Mouse (Mus musculus) midbrain, embryonic 11.5 days (tissue): Measurements from ENCODE around the gene Fgfrl1. TPM values are rescaled to one million over a fixed set of nuclear protein-coding genes. Genes with fewer than 3 reads are reported as not detected.

Source experiments
- ATAC-seq: fragments of 200-750 bp; cut with Nextera tagmentation; 2 replicates; pipeline ENCODE4 v1.8.0; 2017; ENCODE audit warnings: moderate TSS enrichment, moderate library complexity; ENCODE audit not compliant: low FRiP score
- DNase-seq: peaks from one replicate; pipeline ENCODE4 v3.0.0; 2015; ENCODE audit warnings: low spot score; ENCODE audit errors: missing footprints
- H3K27ac ChIP-seq: fragments of 300-500 bp; sonication (generic); 2 replicates; pipeline ENCODE4 v1.5.1; 2014; ENCODE audit warnings: low read depth, low read length
- H3K27me3 ChIP-seq: fragments of 300-500 bp; sonication (generic); 2 replicates; pipeline ENCODE4 v1.6.1; 2014; ENCODE audit warnings: mild to moderate bottlenecking, low read length, moderate library complexity, mixed read lengths; ENCODE audit not compliant: control insufficient read depth, insufficient read depth
- H3K36me3 ChIP-seq: fragments of 300-500 bp; sonication (generic); 2 replicates; pipeline ENCODE4 v1.6.1; 2014; ENCODE audit warnings: mild to moderate bottlenecking, low read length, moderate library complexity, mixed read lengths; ENCODE audit not compliant: control insufficient read depth, insufficient read depth
- H3K4me1 ChIP-seq: fragments of 300-500 bp; sonication (generic); 2 replicates; pipeline ENCODE4 v1.6.1; 2014; ENCODE audit warnings: low read length; ENCODE audit not compliant: control insufficient read depth, insufficient read depth
- H3K4me2 ChIP-seq: fragments of 300-500 bp; sonication (generic); 2 replicates; pipeline ENCODE4 v1.6.1; 2014; ENCODE audit warnings: mild to moderate bottlenecking, moderate library complexity
- H3K4me3 ChIP-seq: fragments of 300-500 bp; sonication (generic); 2 replicates; pipeline ENCODE4 v1.5.1; 2014; ENCODE audit warnings: low read depth, low read length
- H3K9ac ChIP-seq: fragments of 300-500 bp; sonication (generic); 2 replicates; pipeline ENCODE4 v1.6.1; 2014; ENCODE audit warnings: low read length
- H3K9me3 ChIP-seq: fragments of 300-500 bp; sonication (generic); 2 replicates; pipeline ENCODE4 v1.6.1; 2016; ENCODE audit warnings: low read length; ENCODE audit not compliant: control insufficient read depth
- WGBS: fragments of 180-500 bp; shearing (Covaris S2); extraction: QIAGEN DNeasy Blood & Tissue Kit; methylation state at CpG from one replicate; pipeline ENCODE4 v1.1.7; 2014; 5-methylcytosine and 5-hydroxymethylcytosine counted together
- polyA plus RNA-seq: library from polyadenylated mRNA; unstranded; fragments of >200 nt; fragmentation: Nextera tagmentation; extraction: Ambion mirVana; gene quantifications from 2 replicates; pipeline ENCODE4 v1.2.1, GENCODE M21; 2014

The Fgfrl1 gene
- polyA plus RNA-seq, 1 experiment from 2014 or later = 15.0 TPM

DNA sequence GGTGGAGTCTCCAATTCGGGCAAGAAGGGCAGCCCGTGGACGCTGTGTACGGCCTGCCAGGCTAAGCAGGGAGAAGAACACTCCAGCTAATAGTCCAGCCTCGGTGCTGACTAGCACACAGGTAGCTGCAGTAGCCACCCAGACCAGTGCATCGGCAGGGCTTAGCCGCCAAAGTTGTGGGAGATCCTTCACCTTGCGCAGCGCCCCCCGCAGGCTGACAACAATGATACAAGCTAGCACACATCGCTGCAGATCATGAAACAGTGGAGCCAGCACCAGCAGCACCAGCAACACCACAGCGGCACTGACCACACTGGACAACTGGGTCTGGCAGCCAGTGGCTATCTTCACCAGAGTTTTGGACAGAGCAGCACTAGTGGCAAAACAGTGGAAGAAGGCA is 20.4 kb upstream of the Fgfrl1 start:
- WGBS = 94% methylated on average over 12 of the region's 12 CpGs
- ATAC-seq = no peak

DNA sequence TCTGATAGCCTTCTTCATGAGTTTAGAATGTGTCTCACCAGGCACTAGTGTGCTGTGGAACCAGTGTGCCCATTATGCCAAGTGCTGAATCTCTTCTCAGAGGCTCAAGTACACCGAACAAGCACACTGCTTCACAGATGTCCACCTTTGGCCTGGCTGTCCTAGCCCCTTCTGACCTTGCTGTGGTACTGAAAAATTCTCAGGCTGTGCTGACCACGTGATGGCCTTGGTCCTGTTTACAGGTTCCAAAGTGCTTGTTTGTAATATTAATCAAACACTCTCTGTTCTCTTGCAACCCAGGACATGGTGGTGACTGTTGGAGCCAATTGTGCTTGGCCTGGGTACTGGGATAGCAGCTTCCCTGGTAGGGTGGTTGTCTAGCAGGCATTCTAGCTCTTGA is 17.6 kb upstream of the Fgfrl1 start:
- DNase-seq (peak; percentile 61), ATAC-seq (no peak)
- Histone ChIP-seq H3K36me3 (0 out of 2 replicates have a peak, but pooled peaks cover 2% of the 10 kb centered on the region), H3K27ac (no peak overlapping the region), H3K4me2 (no peak overlapping the region), H3K4me3 (no peak overlapping the region), H3K9ac (no peak overlapping the region), H3K9me3 (no peaks in the 10 kb centered on the region), H3K27me3 (no peaks in the 10 kb centered on the region), H3K4me1 (peaks cover 8% of the 10 kb centered on the region)
- WGBS = 84% methylated on average over 2 of the region's 2 CpGs

More for the DNA sequence above, 20.4 kb upstream of the Fgfrl1 start:
- no peaks in the 10 kb centered on the region for H3K27me3 ChIP-seq
- H3K9me3 ChIP-seq = no peaks in the 10 kb centered on the region
- H3K36me3 ChIP-seq = 0 out of 2 replicates have a peak, but pooled peaks cover 2% of the 10 kb centered on the region
- no peak overlapping the region for H3K4me3 ChIP-seq
- H3K9ac ChIP-seq = no peak overlapping the region
- no peak overlapping the region for H3K27ac ChIP-seq
- DNase-seq = no peak
- H3K4me2 ChIP-seq = no peak overlapping the region
- peaks cover 12% of the 10 kb centered on the region for H3K4me1 ChIP-seq

DNA sequence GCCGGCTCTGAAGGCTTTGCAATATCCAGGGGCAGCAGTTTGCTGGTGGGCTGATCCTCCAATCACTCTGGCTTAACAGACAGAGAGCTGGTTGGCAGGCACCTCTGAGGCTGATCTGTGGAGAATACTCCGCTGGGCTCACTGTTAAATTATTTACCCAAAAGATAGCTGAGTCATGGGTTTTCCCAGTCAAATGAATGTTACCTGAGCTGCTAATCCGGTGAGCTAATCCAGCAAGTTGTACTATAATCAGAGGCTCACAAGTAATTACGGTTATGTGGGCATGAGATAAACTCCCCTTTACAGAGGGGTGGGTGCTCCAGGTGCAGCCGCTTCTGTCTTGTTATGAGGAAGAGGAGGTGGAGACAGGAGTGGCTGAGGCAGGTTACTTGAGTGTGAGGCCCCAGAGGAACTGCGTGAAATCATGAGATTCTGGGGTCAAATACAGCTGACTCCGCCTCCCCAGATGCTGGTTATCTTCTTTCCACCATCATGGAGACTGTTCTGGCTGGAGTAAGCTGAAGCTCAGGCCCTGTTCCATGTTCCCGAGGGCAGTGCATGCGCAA is 16.8 kb upstream of the Fgfrl1 start, which contains the start of gene Slc26a1:
TSS of gene Slc26a1 (minus strand) at position 319 of the 566 bp plus-strand sequence.
- 82% methylated on average over 9 of the region's 9 CpGs for WGBS
- no peaks in the 10 kb centered on the region for H3K27me3 ChIP-seq
- ATAC-seq (no peak), DNase-seq (no peak)
- H3K4me2 ChIP-seq = no peak within 1 kb of the TSS
- H3K4me1 ChIP-seq = peaks cover 3% of the 10 kb centered on the region
- no peak within 1 kb of the TSS for H3K4me3 ChIP-seq
- no peaks in the 10 kb centered on the region for H3K9me3 ChIP-seq
- 0 out of 2 replicates have a peak, but pooled peaks cover 2% of the 10 kb centered on the region for H3K36me3 ChIP-seq
- no peak within 1 kb of the TSS for H3K9ac ChIP-seq
- no peak within 1 kb of the TSS for H3K27ac ChIP-seq

- 9% methylated on average over 5 of the region's 5 CpGs for WGBS
- DNase-seq = no peak
- H3K4me1 ChIP-seq = peaks cover 3% of the 10 kb centered on the region
- H3K36me3 ChIP-seq = 0 out of 2 replicates have a peak, but pooled peaks cover 2% of the 10 kb centered on the region
- peak overlapping the region; percentile 64 for H3K9ac ChIP-seq
- peak overlapping the region; percentile 51 for H3K4me2 ChIP-seq
- H3K27me3 ChIP-seq = no peaks in the 10 kb centered on the region
- peak; percentile 63 for ATAC-seq
- H3K4me3 ChIP-seq = peak overlapping the region; percentile 31
- no peaks in the 10 kb centered on the region for H3K9me3 ChIP-seq
- peak overlapping the region; percentile 74 for H3K27ac ChIP-seq
Measured at GRCm38 (mm10) chr5:108676772-108677498, 15.2 kb upstream of the Fgfrl1 start.

DNA sequence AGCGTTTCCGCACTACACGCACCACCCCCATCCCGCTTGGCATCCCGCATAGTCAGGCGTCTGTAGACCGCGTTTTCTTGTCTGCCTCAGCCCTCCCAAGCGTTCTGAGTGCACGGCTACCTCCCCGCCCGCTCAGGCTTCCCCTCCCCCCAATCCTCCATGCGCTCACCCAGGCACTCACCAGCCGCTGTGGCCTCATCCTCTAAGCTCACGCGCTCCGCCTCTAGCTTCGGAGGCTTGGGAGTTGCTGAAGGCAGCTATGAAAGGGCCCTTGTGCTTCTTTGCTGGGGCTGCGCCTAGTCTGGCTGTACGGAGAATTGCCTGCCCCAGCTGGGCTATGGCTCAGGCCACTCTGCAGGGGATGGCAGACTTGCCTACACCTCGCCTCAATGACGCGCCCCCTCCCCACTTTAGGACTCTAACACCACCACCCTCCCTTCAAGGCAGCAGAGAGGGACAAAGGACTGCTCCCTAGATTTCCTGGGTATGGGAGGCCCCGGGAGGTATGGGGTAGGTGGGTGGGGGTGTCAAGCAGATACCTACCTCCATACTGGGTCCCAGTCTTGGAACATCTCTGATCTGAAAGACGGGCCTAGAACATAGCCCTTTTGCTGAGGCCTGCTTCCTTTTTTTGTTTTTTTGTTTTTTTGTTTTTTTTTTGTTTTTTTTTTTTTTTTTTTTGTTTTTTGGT is 14.4 kb upstream of the Fgfrl1 start:
- 3% methylated on average over 25 of the region's 25 CpGs for WGBS
- peak; percentile 92 for ATAC-seq
- peak overlapping the region; percentile 64 for H3K9ac ChIP-seq
- H3K27ac ChIP-seq = peak overlapping the region; percentile 74
- H3K27me3 ChIP-seq = no peaks in the 10 kb centered on the region
- peak overlapping the region; percentile 51 for H3K4me2 ChIP-seq
- 0 out of 2 replicates have a peak, but pooled peaks cover 2% of the 10 kb centered on the region for H3K36me3 ChIP-seq
- DNase-seq = peak; percentile 97
- peaks cover 3% of the 10 kb centered on the region for H3K4me1 ChIP-seq
- H3K9me3 ChIP-seq = no peaks in the 10 kb centered on the region
- peak overlapping the region; percentile 31 for H3K4me3 ChIP-seq

DNA sequence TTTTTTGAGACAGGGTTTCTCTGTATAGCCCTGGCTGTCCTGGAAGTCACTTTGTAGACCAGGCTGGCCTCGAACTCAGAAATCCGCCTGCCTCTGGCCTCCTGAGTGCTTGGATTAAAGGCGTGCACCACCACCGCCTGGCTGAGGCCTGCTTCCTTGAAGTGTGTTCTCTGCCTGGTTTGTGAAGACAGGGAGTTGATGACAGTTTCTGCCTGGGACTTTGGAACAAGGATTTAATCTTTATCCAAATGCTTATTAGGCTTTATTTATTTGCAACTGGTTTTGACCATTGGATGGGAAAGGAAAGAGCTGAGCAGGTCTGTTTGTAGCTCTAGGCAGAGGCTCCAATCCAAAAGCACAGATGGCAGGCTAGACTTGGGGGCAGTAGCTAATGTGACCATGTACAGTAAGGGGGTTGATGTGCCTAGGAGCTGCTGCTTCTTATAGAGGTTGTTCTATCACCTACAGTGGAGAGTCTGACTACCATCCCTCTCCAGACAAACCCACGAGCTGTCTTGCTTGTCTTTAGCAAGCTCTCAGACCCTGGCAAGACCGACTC is 13.8 kb upstream of the Fgfrl1 start:
- no peak overlapping the region for H3K4me2 ChIP-seq
- H3K4me1 ChIP-seq = peaks cover 3% of the 10 kb centered on the region
- no peaks in the 10 kb centered on the region for H3K27me3 ChIP-seq
- 85% methylated on average over 6 of the region's 6 CpGs for WGBS
- no peaks in the 10 kb centered on the region for H3K9me3 ChIP-seq
- H3K4me3 ChIP-seq = no peak overlapping the region
- no peak overlapping the region for H3K9ac ChIP-seq
- ATAC-seq (no peak), DNase-seq (peak; percentile 73)
- no peaks in the 10 kb centered on the region for H3K36me3 ChIP-seq
- no peak overlapping the region for H3K27ac ChIP-seq

- no peak overlapping the region for H3K4me2 ChIP-seq
- DNase-seq (peak; percentile 78), ATAC-seq (no peak)
Measured at GRCm38 (mm10) chr5:108679909-108680308, 12.3 kb upstream of the Fgfrl1 start.

DNA sequence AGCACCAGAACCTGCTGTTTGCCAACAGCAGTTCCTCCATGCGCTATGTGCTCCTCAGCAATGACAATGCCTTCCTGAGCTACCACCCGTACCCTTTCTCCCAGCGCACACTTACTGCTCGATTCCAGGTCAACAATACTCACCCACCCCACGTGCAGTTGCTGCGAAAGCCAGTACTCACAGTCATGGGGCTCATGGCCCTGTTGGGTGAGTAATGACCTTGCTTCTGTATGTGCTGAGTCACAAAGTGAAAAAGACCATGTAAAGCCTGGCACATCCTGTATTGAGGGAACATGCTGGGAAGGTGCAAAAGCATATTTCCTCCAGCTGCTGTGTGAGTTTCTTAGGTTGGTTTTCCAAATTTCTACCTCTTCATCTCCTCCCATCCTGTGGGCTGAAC is 11.3 kb upstream of the Fgfrl1 start:
- DNase-seq (peak; percentile 73), ATAC-seq (no peak)
- Histone ChIP-seq H3K36me3 (no peaks in the 10 kb centered on the region), H3K27me3 (no peaks in the 10 kb centered on the region), H3K4me3 (no peak overlapping the region), H3K4me2 (no peak overlapping the region), H3K9me3 (no peaks in the 10 kb centered on the region), H3K9ac (no peak overlapping the region), H3K27ac (no peak overlapping the region), H3K4me1 (peaks cover 3% of the 10 kb centered on the region)
- 89% methylated on average over 6 of the region's 6 CpGs for WGBS

More at GRCm38 (mm10) chr5:108679909-108680308, 12.3 kb upstream of the Fgfrl1 start:
- 63% methylated on average over 3 of the region's 3 CpGs for WGBS
- Histone ChIP-seq H3K4me3 (no peak overlapping the region), H3K27me3 (no peaks in the 10 kb centered on the region), H3K27ac (no peak overlapping the region), H3K9ac (no peak overlapping the region), H3K9me3 (no peaks in the 10 kb centered on the region), H3K4me1 (peaks cover 3% of the 10 kb centered on the region), H3K36me3 (no peaks in the 10 kb centered on the region)
